Mouse (Mus musculus): Measurements from ENCODE around the gene Midn.

Midn gene

DNA sequence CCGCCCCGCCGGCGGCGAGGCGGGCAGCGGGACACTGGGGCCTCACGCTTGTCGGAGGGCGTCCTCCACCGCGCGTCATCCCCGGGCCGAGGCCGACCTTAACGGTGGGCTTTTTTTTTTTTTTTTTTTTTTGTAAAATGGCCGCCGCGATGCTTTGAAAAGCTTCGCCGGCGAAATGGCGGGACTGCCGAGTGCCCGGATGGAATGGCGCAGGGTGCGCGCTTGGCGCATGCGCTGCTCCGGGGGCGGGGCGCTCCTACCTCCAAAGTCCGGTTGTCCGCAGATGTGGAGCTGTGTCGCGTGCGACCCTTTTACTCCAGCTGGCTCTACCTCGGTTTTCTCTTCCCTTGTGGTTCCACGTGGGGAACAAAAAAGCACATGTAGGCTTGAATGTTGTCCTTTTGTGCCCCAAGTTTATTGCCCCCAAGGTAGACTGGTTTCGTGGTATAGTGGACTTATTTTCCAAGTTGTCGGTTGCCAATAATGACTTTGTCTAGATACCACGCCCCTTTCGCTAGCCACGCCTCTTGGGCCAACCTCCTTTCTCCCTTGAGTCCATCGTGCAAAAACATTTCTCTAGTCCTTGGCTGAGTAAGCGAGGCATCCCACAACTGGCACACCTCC lies 20.1 kb downstream of the Midn start:
- in situ Hi-C loops (cut with MboI; ENCODE audit: low sequenced_read_pairs): no loop called here

DNA sequence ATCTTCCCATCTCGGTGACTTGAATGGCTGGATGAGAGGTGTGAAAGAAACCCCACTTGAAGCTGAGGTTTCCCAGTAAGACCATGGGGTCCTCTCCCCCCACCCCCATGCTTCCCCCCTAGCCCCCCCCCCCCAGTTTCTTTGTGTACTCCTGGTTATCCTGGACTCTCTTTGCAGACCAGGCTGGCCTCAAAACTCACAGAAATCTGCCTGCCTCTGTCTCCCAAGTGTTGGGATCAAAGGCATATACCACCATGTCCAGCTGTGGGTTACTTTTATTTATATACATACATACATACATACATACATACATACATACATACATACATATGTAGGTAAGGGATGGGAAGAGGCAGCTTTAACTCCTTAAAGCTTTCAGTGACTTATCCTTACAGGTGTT lies 21.0 kb downstream of the Midn start:
- in situ Hi-C loops (cut with MboI; ENCODE audit: low sequenced_read_pairs): no loop called here

DNA sequence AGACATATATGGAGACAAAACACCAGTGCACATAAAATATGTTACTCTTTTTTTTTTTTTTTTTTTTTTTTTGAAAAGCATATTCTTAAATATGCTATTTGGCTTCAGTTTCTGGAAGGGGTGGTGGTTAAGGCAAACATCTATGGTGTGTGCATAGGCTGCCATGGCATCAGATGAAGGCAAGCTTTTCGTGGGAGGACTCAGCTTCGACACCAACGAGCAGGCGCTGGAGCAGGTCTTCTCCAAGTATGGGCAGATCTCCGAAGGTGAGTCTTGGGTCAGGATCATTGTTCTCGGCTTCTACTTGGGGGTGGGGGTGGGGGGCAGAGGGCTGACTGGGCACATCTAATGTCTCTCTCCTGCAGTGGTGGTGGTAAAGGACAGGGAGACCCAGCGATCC lies 21.6 kb downstream of the Midn start:
- in situ Hi-C loops (cut with MboI; ENCODE audit: low sequenced_read_pairs): no loop called here

DNA sequence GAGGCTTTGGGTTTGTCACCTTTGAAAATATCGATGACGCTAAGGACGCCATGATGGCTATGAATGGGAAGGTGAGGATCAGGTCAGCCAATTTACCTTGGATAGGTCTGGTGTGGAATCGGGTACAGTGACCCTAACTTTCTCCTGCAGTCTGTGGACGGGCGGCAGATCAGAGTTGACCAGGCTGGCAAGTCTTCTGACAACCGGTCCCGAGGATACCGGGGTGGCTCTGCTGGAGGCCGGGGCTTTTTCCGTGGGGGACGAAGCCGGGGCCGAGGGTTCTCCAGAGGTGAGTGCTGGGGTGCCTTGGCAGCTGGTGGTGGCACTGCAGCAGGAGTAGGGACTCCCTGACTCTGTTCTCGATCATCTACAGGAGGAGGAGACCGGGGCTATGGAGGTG lies 22.0 kb downstream of the Midn start:
- in situ Hi-C loops (cut with MboI; ENCODE audit: low sequenced_read_pairs): no loop called here

DNA sequence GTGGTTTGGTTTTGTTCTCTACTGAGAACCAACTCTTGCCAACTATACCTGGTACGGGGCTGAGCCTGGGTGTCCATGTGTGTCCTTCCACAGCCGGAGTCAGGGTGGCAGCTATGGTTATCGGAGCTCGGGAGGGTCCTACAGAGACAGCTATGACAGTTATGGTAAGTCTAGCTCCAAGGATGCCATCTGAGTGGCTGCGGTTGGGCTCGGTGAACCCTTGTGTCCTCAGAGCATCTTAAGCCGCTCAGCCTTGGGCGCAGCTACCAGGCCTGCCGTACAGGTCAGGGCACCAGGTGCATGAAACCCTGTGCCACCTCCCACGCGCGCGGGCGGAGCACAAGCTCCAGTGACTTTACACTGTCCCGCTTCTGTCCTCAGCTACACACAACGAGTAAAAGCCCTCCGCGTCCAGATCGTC lies 22.5 kb downstream of the Midn start:
- in situ Hi-C loops (cut with MboI; ENCODE audit: low sequenced_read_pairs): no loop called here

DNA sequence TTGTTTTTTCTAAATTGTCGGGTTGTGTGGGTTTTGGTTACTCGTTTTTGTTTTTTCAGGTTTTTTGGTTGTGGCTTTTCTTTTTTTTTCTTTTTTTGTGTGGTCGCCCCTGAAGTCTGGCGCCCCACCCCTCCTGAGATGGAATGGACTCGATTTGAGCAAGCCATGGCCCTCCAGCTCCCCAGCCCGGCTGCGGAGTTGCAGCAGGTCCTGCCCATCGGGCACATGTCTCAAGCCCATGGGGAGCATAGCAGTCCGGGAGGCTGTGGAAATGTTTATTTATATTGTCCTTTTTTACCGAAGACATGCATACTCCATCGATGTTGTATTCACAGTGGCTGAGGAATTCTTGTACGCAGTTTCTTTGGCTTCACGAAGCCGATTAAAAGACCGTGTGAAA lies 23.2 kb downstream of the Midn start:
- in situ Hi-C loops (cut with MboI; ENCODE audit: low sequenced_read_pairs): no loop called here

DNA sequence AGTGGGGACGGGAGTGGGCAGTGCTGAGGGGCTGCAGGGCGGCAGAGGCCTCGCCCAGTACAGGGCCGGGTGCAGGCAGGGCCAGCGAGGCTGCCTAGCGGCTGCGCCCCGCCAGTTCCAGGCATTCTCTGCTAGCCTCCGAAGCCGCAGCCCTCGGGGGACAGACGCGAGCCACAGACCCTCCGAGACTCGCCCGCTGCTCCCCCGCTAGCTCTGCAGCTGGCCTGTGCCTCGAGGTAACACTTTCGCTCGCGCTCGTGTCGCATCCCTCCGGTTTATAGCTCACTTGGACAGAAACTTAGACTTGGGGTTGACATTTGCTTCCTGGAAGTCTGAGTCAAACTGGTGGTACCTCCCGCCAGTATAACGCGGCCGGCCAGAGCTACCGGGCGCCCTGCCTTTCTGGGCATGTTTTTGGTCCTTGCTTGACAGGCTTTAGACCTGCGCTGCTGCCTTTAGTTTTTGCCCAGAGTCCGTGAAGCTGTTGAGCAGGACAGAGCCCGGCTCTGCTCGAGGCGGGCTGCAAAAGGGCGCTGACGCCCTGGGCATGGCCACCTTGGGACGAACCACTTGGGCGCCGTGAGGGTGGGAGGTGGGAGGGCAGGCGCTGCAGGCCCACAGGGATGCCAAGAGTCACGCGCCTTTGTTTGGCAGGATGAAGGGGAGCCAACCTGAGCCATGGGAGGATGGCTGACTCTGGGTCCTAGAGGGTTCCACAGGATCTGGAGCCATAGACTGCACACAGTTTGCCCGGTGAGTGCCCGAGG lies 23.9 kb downstream of the Midn start:
- in situ Hi-C loops (cut with MboI; ENCODE audit: low sequenced_read_pairs): no loop called here

DNA sequence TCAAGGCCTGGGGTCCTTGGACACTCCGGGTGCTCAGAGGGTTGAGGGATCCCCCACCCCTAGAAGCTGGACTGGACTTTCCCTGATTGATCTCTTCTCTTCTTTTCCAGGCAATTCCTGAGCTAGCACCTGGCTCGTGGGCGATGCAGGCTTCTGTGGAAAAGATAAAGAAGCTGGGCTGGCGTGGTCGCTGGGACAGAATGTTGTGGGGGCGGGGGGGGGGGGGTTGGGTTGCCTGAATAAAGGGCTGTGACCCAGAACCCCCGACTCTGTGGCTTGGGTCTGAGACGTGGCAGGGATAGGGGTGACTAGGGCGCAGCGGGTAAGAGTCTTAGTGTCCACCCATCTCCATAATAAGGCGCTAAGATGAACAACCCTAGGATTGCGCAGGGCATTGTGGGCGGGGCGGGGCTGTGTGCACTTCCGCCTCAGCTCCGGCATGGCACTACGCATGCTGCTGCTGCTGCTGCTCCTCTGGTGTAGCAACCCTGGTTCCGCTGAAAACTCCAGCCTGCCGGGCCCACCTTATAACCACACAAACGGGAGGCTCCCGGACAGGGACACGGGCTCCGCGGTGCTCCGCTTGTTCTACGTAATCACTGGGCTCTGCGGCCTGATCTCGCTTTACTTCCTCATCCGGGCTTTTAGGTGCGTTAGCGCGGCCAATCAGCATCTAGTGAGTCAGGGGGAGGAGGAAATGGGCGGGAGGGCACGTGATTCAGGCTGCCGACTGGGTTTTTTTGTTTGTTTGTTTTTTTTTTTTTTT lies 24.6 kb downstream of the Midn start, which contains the start of gene 1600002K03Rik:
Gene 1600002K03Rik, plus strand, starts transcription at position 418 of the 766 bp plus-strand sequence.
- in situ Hi-C loops (cut with MboI; ENCODE audit: low sequenced_read_pairs): no loop called here

DNA sequence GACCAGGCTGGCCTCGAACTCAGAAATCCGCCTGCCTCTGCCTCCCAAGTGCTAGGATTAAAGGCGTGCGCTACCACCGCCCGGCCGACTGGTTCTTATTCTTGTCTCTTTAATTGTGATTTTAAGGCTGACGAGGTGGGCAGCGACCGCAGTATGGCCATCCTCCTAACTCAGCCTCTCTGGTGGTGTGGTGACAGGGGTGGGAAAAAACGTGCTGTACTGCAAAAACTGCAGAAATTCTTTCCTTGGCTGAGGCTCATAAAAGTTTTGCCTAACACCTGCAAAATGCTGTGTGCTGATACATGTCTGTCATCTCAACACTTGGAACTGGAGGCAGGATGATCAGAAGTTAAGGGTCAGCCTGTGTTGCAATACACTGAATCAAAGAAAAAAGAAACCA lies 25.3 kb downstream of the Midn start:
- in situ Hi-C loops (cut with MboI; ENCODE audit: low sequenced_read_pairs): no loop called here

DNA sequence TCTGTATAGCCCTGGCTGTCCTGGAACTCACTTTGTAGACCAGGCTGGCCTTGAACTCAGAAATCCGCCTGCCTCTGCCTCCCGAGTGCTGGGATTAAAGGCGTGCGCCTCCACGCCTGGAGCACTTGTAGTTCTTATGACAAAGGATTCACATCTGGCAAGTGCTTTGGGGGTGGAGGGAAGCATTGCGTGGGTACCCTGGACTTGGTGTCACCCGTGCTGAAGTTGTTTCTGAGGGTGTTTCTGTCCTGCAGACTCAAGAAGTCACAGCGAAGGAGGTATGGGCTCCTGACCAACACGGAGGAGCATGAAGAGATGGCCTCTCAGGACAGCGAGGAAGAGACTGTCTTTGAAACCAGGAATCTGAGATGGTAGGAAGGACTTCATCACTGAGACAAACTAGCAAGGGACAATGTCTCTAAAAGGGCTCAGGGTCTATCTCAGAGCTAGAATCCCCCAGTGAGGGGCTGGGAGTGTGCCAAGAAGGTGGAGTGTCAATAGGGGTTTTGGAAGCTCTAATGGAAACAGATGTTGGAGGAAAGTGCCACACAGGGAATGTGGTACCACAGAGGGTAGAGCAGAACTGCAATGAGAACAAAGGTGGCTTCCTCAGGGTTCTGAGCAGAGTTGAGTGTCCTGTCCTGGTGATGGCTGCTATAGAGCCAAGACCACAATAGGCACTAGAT lies 26.0 kb downstream of the Midn start:
- in situ Hi-C loops (cut with MboI; ENCODE audit: low sequenced_read_pairs): no loop called here

DNA sequence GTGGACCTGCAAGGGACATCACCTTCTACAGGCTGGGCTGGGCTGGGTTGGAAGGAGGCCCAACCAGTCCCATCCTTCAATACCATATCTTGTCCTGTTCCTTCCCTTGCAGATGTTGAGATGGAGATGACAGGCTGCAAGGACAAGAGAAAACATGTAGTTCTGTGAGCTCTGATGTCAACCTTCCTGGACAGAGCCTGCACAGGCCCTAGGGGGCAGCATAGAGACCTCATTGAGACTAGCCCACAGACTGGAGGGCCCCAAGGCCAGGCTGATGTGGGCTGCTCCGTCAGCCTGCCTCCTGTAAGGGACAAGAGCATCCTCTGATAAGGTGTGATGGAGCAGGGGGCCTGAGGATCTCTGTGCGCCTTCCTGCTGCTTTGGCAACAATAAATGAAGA lies 26.6 kb downstream of the Midn start:
- in situ Hi-C loops (cut with MboI; ENCODE audit: low sequenced_read_pairs): loop anchor here (5.0 kb wide), 1 partner anchor 73 kb away; the partner anchor contains the start of gene Ndufs7

DNA sequence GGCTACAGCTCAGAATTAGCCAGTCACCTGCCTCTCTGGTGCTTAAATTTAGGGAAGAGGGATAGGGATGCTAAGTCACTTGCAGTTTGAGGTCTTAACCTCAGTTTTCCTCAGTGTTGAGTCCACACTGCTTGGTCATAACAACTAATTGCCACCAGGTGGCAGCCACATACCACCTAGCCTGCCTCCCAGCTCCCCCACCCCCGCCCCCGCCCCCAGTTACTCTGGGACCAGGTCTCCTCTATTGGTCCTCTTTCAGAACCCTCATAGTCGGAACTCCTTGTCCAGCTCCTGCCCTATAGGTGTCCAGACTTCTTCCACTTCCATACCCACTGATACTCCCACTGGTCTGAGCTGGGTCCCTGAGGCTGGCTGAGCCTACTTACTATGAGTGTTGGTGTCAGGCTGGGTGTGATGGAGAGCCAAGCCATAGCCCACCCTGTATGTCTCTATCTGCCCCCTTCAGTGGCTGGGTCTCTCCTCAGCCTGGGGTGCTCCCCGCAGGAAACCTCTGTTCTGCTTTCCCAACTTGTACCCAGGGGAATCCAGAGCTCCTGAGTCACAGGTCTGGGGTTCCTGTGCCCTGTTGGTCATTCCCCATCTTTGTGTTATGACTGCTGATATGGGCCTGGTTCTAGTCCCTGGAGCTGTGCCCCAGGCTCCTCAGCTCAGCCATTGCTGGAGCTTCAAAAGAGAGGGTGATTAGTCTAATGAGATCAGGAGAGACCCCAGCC lies 27.6 kb downstream of the Midn start:
- in situ Hi-C loops (cut with MboI; ENCODE audit: low sequenced_read_pairs): loop anchor here (5.0 kb wide), 1 partner anchor 72 kb away; the partner anchor contains the start of gene Ndufs7

DNA sequence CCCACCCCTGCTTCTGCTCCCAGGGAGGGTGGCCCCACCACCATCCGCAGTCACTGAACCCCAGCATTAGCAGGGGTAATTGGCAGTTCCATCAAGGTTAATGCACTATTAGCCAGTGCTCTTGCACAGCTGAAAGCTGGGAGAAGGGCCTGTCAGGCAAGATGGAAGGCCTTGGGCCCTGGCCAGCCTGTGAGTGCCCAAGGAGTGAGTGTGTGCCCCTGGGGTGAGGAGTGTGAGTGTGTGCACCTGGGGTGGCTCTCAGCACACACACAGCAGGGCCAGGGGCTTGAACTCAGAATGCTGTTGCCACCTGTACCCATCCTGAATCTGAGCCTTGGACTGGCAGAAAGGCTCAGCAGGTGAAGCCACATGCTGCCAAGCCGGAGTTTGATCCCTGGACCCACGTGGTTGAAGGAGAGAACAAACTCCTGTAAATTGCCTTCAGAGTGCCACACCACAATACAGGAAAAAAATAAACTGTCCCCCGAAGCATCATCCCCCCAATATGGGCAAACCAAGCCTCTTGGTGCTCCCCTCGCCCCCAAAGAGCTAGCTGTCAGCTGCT lies 28.3 kb downstream of the Midn start:
- in situ Hi-C loops (cut with MboI; ENCODE audit: low sequenced_read_pairs): loop anchor here (5.0 kb wide), 1 partner anchor 71 kb away; the partner anchor contains the start of gene Ndufs7

DNA sequence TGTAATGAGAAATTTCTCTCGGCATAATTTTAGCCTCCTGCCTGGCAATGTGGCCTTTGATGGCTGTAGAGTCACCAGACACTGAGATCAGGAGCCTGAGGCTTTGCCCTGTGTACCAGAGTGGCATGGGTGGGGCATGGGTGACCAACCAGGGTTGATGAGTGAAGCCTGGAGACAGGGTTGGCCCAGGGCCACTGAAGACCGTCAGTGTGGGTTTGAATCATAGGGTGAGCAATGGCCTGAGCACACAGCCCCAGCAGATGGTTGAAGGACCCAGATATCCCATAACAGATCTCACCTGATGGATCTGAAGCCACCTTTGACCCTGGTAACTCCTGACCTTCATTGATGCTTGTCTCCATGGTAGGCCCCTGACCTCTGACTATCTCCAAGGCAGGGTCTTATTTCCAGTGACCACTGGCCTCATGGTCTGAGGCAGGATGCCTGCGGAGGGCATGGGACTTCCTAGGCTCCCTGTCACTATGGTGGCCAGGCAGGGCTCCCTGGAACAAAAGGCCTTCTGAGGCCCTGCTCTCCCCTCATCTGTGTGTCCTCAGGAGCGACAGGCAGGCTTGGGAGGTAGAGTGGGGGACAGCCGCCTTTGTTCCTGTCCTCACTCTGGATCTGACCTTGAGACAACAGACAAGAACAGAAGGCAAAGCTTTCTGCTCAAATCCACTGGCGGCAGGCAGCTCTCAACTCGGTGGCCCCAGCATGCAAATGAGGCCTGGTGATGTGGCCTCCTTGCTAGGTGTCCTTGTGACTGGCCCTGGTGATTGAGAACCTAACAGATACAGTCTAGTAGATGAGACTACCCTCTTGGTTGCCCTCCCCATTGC lies 29.6 kb downstream of the Midn start:
- in situ Hi-C loops (cut with MboI; ENCODE audit: low sequenced_read_pairs): loop anchor here (5.0 kb wide), 1 partner anchor 70 kb away; the partner anchor contains the start of gene Ndufs7

DNA sequence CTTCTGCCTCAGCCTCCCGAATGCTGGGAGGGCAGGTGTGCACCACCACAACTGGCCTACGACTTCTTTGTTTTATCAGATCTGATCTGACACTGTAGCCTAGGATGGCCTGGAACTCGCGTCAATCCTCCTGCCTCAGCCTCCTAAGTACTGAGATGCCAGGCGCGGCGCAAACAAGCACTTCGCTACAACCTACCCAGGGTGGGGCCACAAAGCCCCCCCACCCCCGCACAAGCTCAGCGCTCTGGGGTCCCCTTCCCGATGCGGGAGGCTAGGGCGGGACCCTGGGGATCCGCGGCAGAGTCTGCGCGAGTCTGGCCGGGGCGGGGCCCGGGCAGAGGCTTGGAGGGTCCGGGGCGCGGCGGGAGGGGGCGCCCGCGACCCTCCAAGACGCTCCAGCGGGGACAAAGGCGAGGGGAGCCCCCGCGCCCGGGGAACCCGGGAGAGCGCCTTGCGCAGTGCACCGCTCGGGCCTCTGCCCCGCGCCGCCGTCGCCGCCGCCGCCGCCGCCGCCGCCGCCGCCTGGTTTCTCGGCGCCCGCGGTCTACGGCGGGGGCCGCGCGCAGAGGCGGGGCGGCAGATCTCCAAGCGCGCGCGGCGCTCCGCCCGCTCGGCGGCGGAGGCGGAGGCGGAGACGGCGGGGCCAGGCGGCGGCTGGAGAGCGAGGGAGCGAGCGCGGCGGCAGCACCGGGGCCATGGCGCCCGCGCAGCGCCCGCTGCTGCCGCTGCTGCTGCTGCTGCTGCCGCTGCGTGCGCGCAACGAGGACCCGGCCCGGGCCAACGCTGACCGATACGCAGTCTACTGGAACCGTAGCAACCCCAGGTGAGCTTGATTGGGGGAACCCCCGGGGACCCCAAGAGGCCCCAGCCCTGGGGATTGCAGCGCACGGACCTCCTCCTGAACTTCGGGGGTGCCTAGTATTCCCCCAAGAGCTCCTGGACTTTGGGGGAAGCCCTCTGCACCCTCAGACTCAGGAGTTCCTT lies 31.3 kb downstream of the Midn start, which contains the start of gene Efna2:
Gene Efna2, plus strand, starts transcription at position 415 of the 984 bp plus-strand sequence.
- in situ Hi-C loops (cut with MboI; ENCODE audit: low sequenced_read_pairs): loop anchor here (5.0 kb wide), 1 partner anchor 68 kb away; the partner anchor contains the start of gene Ndufs7

DNA sequence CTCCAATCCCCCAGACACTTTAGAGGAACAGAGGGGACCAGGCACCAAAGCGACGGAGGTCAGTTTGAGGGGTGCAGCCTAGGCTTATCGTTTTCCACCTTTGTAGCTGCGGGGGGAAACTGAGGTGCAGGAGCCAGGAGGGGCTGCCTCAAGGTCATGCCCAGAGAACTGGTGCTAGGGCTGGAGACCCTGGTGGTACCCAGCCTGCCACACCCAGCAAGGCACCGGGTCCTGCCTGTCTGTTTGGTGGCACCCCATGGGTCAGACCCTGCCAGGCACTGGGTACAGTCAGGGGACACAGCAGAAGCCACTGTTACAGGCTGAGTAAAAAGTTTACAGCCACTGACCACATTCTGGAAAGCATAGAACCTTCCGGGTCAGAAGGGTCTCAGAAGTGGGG lies 32.2 kb downstream of the Midn start:
- in situ Hi-C loops (cut with MboI; ENCODE audit: low sequenced_read_pairs): no loop called here

DNA sequence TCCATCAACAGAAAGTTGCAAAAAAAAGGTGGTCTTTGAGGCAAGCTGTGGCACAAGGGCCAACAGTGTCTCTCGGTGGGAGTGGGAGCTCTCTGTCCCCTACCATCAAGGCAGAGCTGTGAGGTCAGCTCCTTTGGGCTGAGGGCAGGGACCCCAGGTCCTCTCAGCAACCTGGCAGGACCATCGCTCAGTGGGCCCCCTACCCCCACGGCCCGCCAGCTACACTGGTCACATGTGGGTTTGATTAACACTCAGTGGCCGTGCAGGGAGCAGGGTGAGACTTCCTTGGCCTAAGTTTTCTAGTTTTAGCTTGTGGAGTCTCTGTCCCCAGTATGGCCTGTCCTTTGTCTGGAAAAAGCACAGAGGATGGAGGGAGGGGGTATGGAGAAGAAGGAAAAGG lies 32.8 kb downstream of the Midn start:
- in situ Hi-C loops (cut with MboI; ENCODE audit: low sequenced_read_pairs): no loop called here

DNA sequence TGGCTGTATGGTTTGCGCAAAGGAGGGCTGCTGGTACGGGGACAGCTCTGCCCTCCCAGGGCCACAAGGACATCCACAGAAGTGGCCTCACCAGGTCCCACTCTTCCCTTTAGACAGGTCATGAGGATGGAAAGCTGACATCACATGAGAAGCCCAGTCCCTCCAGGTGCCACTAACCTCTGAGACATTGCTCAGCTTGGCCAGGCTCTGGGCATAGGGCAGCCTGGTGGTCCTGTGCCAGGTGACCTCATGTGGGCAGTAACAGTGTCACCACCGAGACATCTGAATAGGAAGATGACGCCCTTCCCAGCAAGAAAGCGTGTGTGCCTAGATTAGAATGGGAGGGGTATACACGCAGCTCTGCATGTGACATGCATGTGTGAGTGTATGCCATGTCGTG lies 34.5 kb downstream of the Midn start:
- in situ Hi-C loops (cut with MboI; ENCODE audit: low sequenced_read_pairs): no loop called here
